Mouse (Mus musculus) cerebellum, adult 18-20 months (tissue): ENCODE measurements around the gene Dlg1.

Experiments
- DNase-seq, 2 experiments: peaks; one replicate each; pipeline ENCODE4 v3.0.0; 2021

The Dlg1 gene

DNA sequence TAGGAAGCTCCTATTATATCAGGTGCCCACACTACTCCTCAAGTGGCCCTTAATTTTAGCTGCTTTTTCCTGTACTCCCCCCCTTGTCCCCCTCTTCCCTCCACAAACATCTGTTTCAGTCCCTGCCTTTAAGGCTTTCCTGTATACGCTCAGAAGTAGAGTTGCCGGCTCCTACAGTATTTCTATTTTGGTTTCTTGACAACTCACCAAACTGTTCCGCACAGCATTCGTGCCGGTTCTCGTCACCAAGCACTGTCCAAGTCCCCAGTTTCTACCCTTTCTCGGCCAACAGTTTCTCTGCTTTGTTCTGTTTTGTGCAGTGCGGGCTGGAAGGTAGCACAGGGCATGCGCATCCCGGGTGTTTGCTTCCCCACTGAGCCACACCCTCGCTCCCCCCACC, 245.7 kb downstream of the Dlg1 start:
- no peak for DNase-seq

DNA sequence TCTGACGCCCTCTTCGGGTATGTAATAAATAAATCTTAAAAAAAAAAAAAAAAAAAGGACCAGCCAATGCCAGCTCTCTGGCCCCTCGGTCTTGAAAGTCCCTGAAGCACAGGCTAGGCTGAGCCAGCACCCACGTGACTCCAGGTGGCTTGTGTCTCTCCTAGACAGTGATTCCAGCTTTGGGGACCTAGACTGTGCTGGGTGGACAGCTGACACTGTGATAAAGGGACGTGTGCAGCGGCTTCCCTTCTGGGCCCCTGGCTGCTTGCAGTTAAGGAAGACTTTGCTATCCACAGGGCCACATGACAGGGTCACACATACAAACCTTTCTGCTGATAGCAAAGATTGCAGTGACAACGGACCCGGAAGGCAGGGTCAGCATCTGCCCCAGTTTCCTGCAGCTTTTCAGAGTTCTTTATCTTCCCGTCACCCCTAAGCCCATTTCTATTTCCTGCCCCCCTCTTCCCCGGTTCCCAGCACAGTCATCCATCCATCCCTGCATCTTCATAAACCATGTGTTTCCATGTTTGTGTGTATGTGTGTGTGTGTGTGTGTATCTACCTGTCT, 247.1 kb downstream of the Dlg1 start:
- DNase-seq, result no peak

DNA sequence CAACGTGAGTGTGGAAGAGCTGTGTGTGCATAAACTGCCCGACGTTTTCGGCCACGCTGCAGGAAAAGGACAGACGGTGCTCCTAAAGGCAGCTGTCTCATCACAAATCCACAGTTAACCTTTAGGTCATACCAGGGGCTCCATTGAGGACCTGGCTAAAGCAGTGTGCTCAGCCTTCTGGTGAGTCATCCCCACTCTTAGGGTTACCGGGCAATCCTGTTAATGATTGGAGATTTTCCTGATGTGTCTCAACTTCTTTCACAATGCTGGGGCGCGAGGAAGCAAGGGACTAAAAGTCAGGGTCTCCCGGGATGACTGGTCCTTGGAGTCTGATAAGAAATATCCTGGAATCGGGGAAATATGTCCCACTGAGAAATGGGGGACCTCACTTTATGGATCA, 254.5 kb downstream of the Dlg1 start:
- DNase-seq, result no peak

DNA sequence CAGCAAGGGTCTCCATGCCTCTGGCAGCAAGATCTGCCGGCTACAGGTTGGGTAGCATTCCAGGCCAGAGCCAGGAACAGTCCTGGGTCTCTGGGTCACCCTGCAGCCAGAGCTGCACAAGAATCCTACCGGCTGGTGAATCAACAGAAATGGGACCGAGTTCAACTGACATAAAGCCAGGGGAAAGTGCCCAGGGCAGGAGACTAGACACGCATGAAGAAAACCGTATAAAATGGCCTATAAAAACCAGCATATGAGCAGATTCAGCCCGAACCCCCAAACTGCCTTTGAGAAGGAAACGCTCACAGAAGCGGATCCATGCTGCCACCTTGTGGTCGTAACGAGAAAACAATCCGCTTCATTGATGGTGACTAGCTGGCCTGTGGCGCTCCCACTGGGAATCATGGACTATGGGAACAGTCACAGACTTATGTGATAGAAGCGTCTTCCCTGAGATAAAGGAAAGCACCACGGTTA, 255.0 kb downstream of the Dlg1 start:
- peak; percentile 86 to 91 for DNase-seq

DNA sequence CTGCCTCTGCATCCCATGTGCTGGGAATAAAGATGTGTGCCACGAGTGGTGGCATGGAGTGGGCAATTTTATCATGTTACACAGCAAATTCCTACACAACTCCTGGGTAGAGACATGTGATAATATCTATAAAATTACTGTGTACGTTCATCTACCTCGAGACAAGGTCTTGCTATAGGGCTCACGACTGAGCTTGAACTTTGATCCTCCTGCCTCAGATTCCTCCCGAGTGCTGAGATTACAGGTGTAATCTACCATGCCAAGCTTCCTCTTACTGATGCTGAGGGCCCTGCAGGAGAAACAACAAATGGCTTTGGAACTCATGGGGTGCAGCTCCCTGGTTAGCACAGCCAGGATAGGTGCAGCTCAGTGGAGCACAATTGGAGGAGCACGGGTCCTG, 261.1 kb downstream of the Dlg1 start:
- DNase-seq, result no peak
